Mouse (Mus musculus): ENCODE data around the gene Rnf2.
"Not testable (repeated sequence)": the region's sequence is repeated elsewhere in the genome, so short reads cannot be mapped to it uniquely, and the experiment has no call there.

Gene Rnf2

DNA sequence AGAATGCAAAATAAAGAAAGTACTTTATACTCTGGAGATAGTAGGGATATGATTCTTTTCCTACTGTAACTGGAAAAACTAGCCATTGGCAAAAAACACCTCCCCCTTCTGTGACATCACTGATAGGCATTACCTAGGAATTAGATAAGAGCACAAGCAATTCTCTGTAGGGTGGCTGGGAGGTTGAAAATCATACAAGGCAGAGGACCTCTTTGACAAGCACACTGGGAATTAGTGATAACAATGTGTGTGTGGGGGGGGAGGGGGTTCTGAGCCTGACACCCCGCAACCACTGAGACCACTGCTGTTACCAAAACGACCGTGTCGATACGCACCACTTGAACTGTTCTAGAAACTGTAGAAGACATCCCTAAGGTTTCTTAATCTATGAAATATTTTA lies 16.0 kb downstream of the Rnf2 start:
- CTCF ChIA-PET = no interaction called here

DNA sequence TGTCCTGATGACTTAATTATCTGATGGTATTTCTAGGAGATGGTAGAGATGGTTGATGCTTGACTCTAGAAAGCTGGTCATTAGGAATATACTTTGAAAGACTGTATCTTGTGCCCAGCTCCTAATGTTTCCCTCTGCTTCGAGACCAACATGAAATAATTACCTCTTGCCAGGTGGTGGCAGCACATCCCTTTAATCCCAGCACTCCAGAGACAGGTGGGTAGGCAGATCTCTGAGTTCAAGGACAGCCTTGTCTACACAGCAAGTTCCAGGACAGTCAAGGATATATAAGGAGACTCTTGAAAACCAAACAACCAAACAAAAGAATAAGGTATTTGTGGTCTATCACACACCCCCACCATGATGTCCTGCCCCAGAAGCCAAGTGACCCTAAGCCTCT lies 17.2 kb downstream of the Rnf2 start:
- CTCF ChIA-PET = no interaction called here

DNA sequence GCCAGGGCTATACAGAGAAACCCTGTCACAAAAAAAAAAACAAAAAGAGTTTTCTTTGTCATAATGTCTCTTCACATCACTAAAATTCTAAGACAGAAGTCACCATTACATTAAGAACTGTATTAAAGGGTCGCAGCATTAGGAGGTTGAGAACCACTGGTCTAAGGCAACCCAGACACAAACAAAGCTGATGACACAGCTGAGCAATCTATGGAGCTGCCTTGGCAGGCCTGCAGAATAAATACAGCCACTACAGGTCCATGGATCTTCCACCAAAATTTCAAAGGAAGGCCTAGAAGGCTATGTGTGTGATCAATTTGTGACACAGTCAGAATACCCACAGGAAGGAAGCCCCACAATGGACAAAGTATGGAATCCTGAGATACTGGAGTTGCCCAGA lies 18.3 kb downstream of the Rnf2 start:
- CTCF ChIA-PET = no interaction called here

DNA sequence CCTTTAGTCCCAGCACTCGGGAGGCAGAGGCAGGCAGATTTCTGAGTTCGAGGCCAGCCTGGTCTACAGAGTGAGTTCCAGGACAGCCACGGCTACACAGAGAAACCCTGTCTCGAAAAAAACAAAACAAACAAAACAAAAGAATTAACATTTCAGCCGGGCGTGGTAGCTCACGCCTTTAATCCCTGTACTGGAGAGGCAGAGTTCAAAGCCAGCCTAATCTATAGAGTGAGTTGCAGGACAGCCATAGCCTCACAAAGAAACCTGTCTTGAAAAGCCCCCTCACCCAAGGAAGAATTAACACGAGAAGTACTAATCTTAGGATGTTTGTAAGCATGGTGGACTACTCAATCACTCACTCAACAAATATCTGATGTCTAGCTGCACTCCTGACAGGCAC lies 28.4 kb downstream of the Rnf2 start:
- CTCF ChIA-PET = not testable (repeated sequence)

DNA sequence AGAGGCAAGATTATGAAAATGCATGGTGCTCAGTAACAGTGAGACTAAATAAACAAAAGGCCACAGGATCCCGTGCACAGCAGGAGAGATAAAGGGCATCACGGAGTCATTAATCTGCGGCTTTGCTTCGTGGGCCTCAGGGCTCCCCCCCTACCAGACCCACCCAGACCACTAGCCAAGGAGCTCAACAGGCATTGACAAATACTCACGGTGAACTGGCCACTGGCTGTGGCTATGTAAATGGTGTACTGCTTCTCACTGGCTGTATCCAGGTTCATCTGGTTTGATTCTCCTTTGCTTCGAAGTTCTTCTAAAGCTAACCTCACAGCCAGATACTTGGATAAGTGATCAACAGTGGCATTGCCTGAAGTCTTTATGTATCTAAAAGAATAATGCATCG lies 29.3 kb downstream of the Rnf2 start:
- CTCF ChIA-PET = no interaction called here

DNA sequence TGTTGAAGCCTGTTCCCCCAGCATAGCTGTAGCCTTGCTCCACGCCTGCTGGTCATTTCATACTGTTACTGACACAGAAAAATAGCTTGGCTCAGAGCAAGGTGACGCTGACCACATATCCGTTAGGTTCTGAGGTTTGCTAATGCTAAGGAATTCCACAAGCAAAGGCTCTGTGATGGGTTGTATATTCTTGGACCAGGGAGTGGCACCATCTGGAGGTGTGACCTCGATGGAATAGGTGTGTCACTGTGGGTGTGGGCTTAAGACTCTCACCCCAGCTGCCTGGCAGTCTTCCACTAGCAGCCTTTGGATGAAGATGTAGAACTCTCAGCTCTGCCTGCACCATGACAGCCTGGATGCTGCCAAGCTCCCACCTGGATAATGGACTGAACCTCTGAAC lies 34.2 kb downstream of the Rnf2 start:
- CTCF ChIA-PET = no interaction called here

DNA sequence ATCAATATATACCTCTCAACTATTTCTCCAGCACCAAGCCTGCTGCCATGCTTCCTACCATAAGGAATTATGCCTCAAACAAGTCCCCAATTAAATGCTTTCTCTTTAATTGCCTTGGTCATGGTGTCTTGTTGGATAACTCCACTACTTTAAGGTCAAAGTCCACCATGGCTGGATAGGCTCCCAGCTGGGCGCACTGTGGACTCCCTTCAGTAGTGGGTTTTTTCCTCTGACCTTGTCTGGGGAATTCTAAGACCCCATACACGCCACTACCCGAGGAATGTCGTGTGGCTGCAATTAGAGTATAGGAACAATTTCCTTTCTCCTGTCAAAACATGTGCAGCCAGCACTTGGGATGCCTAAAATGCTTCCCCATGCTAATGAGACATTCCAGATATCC lies 35.8 kb downstream of the Rnf2 start:
- CTCF ChIA-PET = no interaction called here

DNA sequence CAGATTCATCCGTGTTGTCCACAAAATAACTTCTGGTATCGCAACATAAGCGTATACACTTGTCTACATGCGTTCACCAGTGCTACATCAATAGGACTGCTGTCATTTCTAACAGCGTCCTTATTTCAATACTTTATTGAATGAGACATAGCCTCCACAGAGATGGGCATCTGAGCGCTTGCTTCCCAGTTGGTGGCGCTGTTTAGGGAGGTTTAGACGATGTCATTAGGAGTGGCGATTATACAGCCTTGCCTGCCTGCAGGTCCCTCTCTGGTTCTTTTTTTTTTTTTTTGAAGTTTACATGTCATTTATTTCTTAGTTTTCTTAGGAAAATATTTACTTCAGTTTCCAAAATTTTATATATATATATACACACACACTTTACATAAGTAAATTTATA lies 39.5 kb downstream of the Rnf2 start:
- CTCF ChIA-PET = interaction anchor here (0.6 kb wide), 1 partner anchor 320 kb away, joined by 6 read pairs; no protein-coding TSS in a partner anchor

DNA sequence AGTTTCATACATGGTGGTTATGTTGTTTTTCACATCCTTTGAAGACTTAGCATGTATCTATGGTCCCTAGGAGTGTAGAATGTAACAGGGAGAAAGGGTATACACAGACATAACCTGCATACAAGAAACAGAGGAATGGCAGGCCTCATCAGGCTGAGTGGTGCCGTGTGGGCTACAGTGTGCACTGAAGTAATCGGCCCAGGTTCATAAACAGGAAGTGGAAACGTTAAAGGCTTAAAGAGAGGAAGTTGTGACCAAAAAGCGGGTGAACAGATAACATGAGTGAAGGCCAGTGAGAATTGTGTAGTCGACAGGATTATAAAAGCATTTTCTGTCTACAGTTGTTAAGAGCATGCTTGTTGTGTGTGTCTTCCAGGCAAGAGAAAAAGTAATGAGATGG lies 43.7 kb downstream of the Rnf2 start:
- CTCF ChIA-PET = no interaction called here

DNA sequence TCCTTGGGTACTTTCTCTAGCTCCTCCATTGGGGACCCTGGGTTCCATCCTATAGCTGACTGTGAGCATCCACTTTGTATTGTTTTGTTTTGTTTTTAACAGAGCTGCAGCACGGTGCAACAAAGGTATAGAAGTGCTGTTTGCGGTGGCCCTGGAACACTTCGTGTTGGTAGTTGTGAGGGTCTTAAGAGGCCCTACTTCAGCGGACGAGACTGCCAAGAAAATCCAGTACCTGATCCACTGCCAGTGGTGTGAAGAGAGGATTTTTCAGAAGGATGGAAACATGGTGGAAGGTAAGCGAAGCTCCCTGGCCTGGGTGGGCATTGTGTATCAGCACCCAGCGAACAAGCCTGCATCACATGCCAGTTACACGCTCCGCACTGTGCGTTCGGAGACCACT lies 48.8 kb downstream of the Rnf2 start:
- CTCF ChIA-PET = no interaction called here

DNA sequence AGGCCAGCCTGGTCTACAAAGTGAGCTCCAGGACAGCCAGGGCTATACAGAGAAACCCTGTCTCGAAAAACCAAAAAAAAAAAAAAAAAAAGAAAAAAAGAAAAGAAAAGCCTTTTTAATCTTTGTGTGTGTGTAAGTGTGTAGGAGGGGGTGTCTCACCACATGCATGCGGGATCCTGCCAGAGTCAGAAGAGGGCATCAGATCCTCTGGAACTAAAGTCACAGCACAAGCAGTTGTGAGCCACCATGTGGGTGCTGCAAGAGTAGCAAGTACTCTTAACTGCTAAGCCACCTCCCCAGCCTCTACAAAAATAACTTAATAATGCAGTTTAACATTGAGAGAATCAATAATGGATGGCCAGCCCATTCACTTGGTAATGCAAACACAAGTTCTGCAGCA lies 49.9 kb downstream of the Rnf2 start:
- CTCF ChIA-PET = interaction anchor here (0.7 kb wide), 2 partner anchors 12 to 40 kb away, joined by 5 to 8 read pairs; no protein-coding TSS in a partner anchor

DNA sequence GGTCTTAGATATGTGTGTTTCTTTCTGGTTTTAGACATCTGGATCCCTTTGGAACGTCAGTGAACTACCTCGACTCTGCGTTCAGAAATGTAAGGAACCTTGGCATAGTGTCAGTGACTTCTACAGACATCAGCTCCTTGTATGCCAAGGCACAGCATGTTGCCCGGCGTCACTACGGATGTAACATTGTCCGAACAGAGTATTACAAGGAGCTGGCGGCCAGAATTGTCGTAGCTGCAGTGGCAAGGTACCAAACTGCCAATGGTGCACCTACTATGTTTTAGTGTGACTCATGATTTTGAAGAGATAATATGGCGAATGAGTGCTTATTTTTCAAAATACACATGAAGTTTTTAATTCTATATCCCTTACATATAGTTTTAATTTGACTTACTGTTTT lies 50.9 kb downstream of the Rnf2 start:
- CTCF ChIA-PET = interaction anchor here (0.7 kb wide), 1 partner anchor 41 kb away, joined by 5 read pairs; no protein-coding TSS in a partner anchor

DNA sequence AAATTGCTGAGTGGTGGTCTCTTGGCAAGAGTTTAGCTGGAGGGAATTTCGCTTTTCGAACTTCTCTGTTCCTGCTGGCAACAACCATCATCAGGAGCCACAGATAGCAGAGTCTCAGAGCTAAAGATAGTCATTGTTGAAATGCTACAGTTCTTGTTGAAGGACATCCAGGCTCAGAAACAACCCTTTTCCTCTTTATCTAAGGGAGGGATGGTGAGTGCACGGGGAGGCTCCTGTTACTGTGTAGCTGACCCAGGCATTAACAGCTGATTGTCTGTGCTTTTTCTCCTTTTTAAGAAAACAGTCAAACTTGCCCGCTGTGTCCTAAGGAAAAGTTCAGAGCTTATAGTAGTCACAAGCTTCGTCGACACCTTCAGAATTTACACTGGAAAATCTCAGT lies 65.3 kb downstream of the Rnf2 start:
- CTCF ChIA-PET = no interaction called here

DNA sequence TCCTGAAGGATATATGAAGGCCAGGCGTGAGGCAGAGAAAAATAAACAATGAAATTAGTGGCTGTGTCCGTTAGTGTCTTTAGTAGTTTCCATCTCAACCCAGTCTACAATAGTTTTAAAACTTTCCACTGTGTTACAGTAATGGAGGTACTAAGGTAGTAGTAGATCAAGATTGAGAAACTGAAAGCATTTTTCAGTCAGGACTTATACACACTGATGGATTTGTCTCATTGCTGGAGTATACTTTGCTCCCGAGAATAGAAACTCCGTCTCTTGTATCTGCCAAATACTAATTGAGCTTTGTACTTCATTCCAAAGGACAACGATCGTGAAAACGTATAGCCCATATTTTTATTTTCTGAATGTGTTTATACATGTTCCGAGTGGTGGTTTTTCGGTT lies 71.4 kb downstream of the Rnf2 start:
- CTCF ChIA-PET = no interaction called here

DNA sequence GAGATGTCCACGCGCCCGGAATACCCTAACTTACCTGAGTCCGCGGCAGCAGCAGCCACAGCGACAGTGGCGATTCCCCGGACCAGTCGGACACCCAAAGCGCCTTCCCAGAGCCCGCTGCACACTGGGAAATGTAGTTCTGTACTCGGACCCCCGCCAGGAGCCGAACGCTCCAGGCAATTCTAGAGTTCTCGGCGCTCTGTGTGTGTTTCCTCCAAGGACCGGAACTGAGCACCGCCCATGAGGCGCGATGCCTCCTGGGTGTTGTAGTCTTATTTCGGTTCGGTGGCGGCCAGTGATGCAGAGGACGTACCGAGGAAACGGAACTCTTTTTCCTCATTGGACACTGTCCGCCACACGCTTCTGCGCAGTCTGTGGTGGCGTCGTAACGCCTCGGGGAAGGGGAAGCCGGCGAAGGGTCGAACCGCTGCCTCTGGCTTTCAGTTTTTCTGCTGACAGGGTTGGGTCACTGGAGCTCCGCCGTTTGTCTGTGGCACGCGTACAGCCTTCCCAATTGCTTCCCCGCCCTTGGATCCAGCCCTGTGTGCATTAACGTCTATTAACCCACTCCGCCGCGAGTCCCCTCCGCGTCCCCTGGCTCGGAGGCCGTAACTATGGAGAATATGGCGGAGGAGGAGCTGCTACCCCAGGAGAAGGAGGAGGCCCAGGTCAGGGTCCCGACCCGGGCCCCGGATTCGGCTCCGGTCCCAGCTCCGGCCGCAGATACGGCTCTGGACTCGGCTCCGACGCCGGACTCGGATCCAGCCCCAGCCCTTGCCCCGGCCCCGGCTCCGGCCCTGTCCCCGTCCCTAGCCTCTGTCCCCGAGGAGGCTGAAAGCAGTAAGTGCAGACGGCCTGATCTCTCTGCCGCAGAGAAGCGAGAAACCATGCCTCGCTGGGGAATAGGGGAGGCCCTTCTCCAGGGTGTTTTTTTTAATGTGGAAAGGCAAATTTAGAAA lies 72.2 kb downstream of the Rnf2 start, which contains the start of the genes Swt1 and Trmt1l:
TSS of gene Swt1 (minus strand) at position 193 of the 959 bp plus-strand sequence.
TSS of gene Trmt1l (plus strand) at position 280 of the 959 bp plus-strand sequence.
- CTCF ChIA-PET = no interaction called here

DNA sequence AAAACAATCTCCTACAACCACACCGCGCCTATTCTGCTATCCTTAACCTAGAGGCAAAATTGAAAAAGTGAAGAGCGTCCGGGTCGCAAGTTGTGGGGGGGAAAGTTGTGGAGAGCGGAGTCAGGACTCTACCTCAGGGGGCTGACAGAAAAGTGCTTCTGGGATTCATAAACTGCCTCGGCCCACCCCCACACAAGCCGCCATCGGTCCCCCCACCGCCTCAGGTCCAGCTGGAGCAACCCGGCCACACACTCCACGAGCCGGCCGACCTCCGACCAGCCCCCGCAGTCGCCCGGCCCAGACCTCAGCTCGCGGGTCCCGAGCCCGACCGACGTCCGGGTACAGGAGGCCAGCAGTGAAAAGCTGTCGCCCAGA lies 72.9 kb downstream of the Rnf2 start:
- CTCF ChIA-PET = no interaction called here

DNA sequence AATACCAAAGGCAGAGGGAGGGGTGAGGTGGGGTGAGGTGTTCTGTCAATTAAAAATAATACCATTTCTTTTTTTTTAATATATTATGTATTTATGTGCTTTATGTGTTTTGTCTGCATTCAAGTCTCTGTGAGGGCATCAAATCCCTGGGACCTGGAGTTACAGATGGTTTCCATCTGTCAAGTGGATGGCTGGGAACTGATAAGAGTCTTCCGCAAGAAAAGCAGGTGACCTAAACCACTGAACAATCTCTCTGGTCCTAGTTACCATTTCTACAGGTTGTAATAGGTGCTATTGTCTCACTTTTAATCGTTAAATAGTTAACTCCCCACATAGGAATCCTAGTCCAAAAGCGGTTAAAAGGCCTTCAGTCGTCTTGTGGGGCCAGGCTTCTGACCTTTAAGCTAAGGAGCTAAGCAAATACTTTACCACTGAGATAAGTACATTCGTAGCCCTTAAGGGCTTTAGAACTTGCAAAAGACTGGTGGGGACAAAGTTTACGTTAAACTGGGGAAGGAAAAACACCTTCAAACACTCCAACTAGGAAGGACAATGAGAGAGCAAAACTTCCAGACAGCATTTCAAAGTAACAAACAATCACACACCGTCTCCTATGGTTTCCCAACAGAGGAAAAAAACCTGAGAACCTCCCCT lies 73.7 kb downstream of the Rnf2 start:
- CTCF ChIA-PET = no interaction called here

DNA sequence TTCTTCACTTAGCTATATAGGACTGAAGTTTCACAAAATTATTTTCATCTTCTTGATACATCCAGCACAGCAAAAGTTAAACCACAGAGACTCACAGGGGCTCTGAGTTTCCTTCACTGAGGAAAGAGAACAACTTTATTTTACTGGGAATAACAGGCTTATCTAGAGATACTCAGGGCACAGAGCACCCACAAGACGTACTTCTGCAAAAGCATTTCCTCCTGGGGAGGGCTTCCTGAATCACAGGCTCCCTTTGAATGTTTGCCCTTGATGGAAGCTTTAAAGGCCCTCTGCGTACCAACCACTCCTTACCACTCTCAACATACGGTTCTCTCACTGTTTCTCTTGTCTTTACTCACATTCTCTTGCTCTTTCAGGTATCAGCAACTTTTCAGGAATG lies 78.6 kb downstream of the Rnf2 start:
- CTCF ChIA-PET = interaction anchor here (0.6 kb wide), 1 partner anchor 1987 kb away, joined by 3 read pairs; no protein-coding TSS in a partner anchor

DNA sequence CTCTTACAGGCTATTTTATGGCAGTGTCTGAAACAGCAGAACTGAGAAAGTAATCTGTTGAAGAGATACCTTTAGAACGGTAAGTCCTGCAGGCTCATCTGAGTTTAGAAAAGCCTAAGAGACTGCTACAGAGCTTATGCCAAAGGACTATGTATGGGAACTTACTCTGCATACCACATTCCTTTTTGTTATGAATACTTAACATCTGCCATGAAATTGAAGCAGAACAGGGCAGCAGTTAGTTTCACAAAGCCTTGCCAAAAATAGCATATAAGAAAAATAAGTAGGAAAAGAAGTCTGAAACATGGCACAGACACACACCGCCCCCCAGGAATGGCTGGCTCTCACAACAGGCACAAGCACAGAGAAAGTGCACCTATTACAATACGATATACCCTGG lies 90.9 kb downstream of the Rnf2 start:
- CTCF ChIA-PET = no interaction called here
